Mouse (Mus musculus) B cell, adult 2 months (primary cell): ENCODE results near the gene Slc8a2.
A peak's percentile ranks its signal among the peaks of the same experiment; 100 is the strongest.

ENCODE experiments used
- DNase-seq, 2 experiments: peaks; one replicate each; pipeline ENCODE4 v3.0.0; 2022

Slc8a2 gene

GRCm38 (mm10) chr7:16125829-16126228 lies 3.8 kb upstream of the Slc8a2 start:
- no peak for DNase-seq

GRCm38 (mm10) chr7:16128344-16128743 lies 1.3 kb upstream of the Slc8a2 start:
- no peak for DNase-seq

GRCm38 (mm10) chr7:16128899-16129298 lies 727 bp upstream of the Slc8a2 start:
- no peak for DNase-seq

GRCm38 (mm10) chr7:16129846-16130691 lies 443 bp downstream of the Slc8a2 start:
- no peak for DNase-seq

- no peak for DNase-seq
These were observed 1.5 kb downstream of the Slc8a2 start for GRCm38 (mm10) chr7:16130956-16131634.

- no peak for DNase-seq
These were observed 2.5 kb downstream of the Slc8a2 start for GRCm38 (mm10) chr7:16132161-16132581.

GRCm38 (mm10) chr7:16132926-16133325 lies 3.3 kb downstream of the Slc8a2 start:
- no peak for DNase-seq

GRCm38 (mm10) chr7:16133691-16134090 lies 4.1 kb downstream of the Slc8a2 start:
- DNase-seq = no peak

- DNase-seq = no peak
These were observed 5.3 kb downstream of the Slc8a2 start for GRCm38 (mm10) chr7:16134951-16135392.

GRCm38 (mm10) chr7:16146489-16147410 lies 17.1 kb downstream of the Slc8a2 start:
- no peak for DNase-seq

- DNase-seq = peak; percentile 70 to 74
These were observed 18.0 kb downstream of the Slc8a2 start for GRCm38 (mm10) chr7:16147643-16148042.

GRCm38 (mm10) chr7:16149241-16149640 lies 19.6 kb downstream of the Slc8a2 start:
- DNase-seq = peak in 1 of 2 experiments; percentile 39

- DNase-seq = no peak
These were observed 20.8 kb downstream of the Slc8a2 start for GRCm38 (mm10) chr7:16150191-16151145.

- DNase-seq = peak; percentile 74 to 76
These were observed 23.9 kb downstream of the Slc8a2 start for GRCm38 (mm10) chr7:16153522-16153921.

GRCm38 (mm10) chr7:16155132-16155872 lies 25.7 kb downstream of the Slc8a2 start:
- no peak for DNase-seq

GRCm38 (mm10) chr7:16156105-16156714 lies 26.6 kb downstream of the Slc8a2 start:
- no peak for DNase-seq

GRCm38 (mm10) chr7:16158735-16159134 lies 29.1 kb downstream of the Slc8a2 start:
- DNase-seq = no peak

GRCm38 (mm10) chr7:16160702-16161101 lies 31.1 kb downstream of the Slc8a2 start:
- no peak for DNase-seq

GRCm38 (mm10) chr7:16161302-16161701 lies 31.7 kb downstream of the Slc8a2 start:
- no peak for DNase-seq

- DNase-seq = no peak
These were observed 32.4 kb downstream of the Slc8a2 start for GRCm38 (mm10) chr7:16162036-16162435.
